Mouse (Mus musculus) thymus, postnatal 36 days (tissue): ENCODE data around the gene Olfr1179.
"Not testable (repeated sequence)": the region's sequence is repeated elsewhere in the genome, so short reads cannot be mapped to it uniquely, and the experiment has no call there.

Experiments used
- DNase-seq, 2 experiments: peaks; one replicate each; pipeline ENCODE4 v3.0.0; 2022; ENCODE audit warnings: mixed read lengths in 2 of 2

Gene Olfr1179

GRCm38 (mm10) chr2:88406353-88406752 lies at the start of gene Olfr1179:
Gene Olfr1179 (minus strand): TSS chr2:88406453.
- DNase-seq: no peak

- not testable (repeated sequence) for DNase-seq
Observed at GRCm38 (mm10) chr2:88454567-88454966, 48.3 kb upstream of the Olfr1179 start, which contains the start of gene Olfr1183. Gene Olfr1183 (plus strand): TSS chr2:88454867.

- DNase-seq: no peak
Observed at GRCm38 (mm10) chr2:88449031-88449430, 42.8 kb upstream of the Olfr1179 start, which contains the start of gene Gm13757. Gene Gm13757 (minus strand): TSS chr2:88449131.

- DNase-seq: no peak
Observed at GRCm38 (mm10) chr2:88426071-88426470, 19.8 kb upstream of the Olfr1179 start, which contains the start of gene Olfr1181. Gene Olfr1181 (minus strand): TSS chr2:88426171.

GRCm38 (mm10) chr2:88419051-88419450 lies 12.8 kb upstream of the Olfr1179 start, which contains the start of gene Olfr1180:
Gene Olfr1180 (minus strand): TSS chr2:88419151.
- DNase-seq: no peak

GRCm38 (mm10) chr2:88386762-88387161 lies 19.5 kb downstream of the Olfr1179 start, which contains the start of gene Olfr1178:
Gene Olfr1178 (plus strand): TSS chr2:88387062.
- DNase-seq: no peak

- DNase-seq: no peak
Observed at GRCm38 (mm10) chr2:88356304-88356703, 49.9 kb downstream of the Olfr1179 start.
